Mouse (Mus musculus): ENCODE measurements at regions not wholly inside any gene's neighbourhood (a gene's known extent, or its start where the extent isn't known, plus 50 kb on each side); places are given as distances from the start of the nearest gene placed in this dataset.

GRCm38 (mm10) chr10:111101901-111102761 lies 62.4 kb upstream of the Osbpl8 start:
- 72% methylated on average over 18 of the region's 18 CpGs for WGBS
- no peak overlapping the region for H3K4me2 ChIP-seq (ENCODE audit: low read length)
- ATAC-seq (replicated peaks; ENCODE audit: low FRiP score, low TSS enrichment, low read depth) (no peak), DNase-seq (ENCODE audit: low spot score) (no peak)
- H3K27ac ChIP-seq (ENCODE audit: low read depth), result no peak overlapping the region
- H3K4me3 ChIP-seq (ENCODE audit: low read depth, low read length), result no peak overlapping the region
- H3K36me3 ChIP-seq (ENCODE audit: control insufficient read depth, insufficient read depth, low read length), result no peaks in the 10 kb centered on the region
- H3K4me1 ChIP-seq (replicated peaks; ENCODE audit: control insufficient read depth, insufficient read depth, low read length), result no peaks in the 10 kb centered on the region; the same call in 1 of the 2 replicates
- no peak overlapping the region for H3K9ac ChIP-seq (ENCODE audit: low read length)
- H3K27me3 ChIP-seq (replicated peaks; ENCODE audit: control insufficient read depth, insufficient read depth, low read length), result no peaks in the 10 kb centered on the region
- no peaks in the 10 kb centered on the region for H3K9me3 ChIP-seq (ENCODE audit: control insufficient read depth, low read length)

GRCm38 (mm10) chr10:111099812-111100464 lies 64.6 kb upstream of the Osbpl8 start:
- no peak overlapping the region for H3K27ac ChIP-seq (ENCODE audit: low read depth)
- WGBS, result 38% methylated on average over 7 of the region's 7 CpGs
- ATAC-seq (replicated peaks; ENCODE audit: low FRiP score, low TSS enrichment, low read depth) (0 out of 2 replicates have a peak, but pooled peaks have one; percentile 44), DNase-seq (ENCODE audit: low spot score) (peak; percentile 73)
- no peak overlapping the region for H3K9ac ChIP-seq (ENCODE audit: low read length)
- H3K27me3 ChIP-seq (replicated peaks; ENCODE audit: control insufficient read depth, insufficient read depth, low read length), result no peaks in the 10 kb centered on the region
- no peak overlapping the region for H3K4me3 ChIP-seq (ENCODE audit: low read depth, low read length)
- H3K36me3 ChIP-seq (ENCODE audit: control insufficient read depth, insufficient read depth, low read length), result no peaks in the 10 kb centered on the region
- H3K4me1 ChIP-seq (replicated peaks; ENCODE audit: control insufficient read depth, insufficient read depth, low read length), result no peaks in the 10 kb centered on the region; the same call in 1 of the 2 replicates
- no peak overlapping the region for H3K4me2 ChIP-seq (ENCODE audit: low read length)
- no peaks in the 10 kb centered on the region for H3K9me3 ChIP-seq (ENCODE audit: control insufficient read depth, low read length)

GRCm38 (mm10) chr10:111099059-111099811 lies 65.3 kb upstream of the Osbpl8 start:
- ATAC-seq (replicated peaks; ENCODE audit: low FRiP score, low TSS enrichment, low read depth), result no peak
- Histone ChIP-seq H3K36me3 (ENCODE audit: control insufficient read depth, insufficient read depth, low read length) (no peaks in the 10 kb centered on the region), H3K9me3 (ENCODE audit: control insufficient read depth, low read length) (no peaks in the 10 kb centered on the region), H3K4me2 (ENCODE audit: low read length) (no peak overlapping the region), H3K27ac (ENCODE audit: low read depth) (no peak overlapping the region), H3K27me3 (replicated peaks; ENCODE audit: control insufficient read depth, insufficient read depth, low read length) (no peaks in the 10 kb centered on the region), H3K9ac (ENCODE audit: low read length) (no peak overlapping the region), H3K4me1 (replicated peaks; ENCODE audit: control insufficient read depth, insufficient read depth, low read length) (no peaks in the 10 kb centered on the region; the same call in 1 of the 2 replicates), H3K4me3 (ENCODE audit: low read depth, low read length) (no peak overlapping the region)
- no peak for DNase-seq (ENCODE audit: low spot score)
- 82% methylated on average over 5 of the region's 5 CpGs for WGBS

GRCm38 (mm10) chr10:111097245-111097644 lies 67.3 kb upstream of the Osbpl8 start:
- DNase-seq (ENCODE audit: low spot score) (no peak), ATAC-seq (replicated peaks; ENCODE audit: low FRiP score, low TSS enrichment, low read depth) (no peak)
- Histone ChIP-seq H3K4me3 (ENCODE audit: low read depth, low read length) (no peak overlapping the region), H3K36me3 (ENCODE audit: control insufficient read depth, insufficient read depth, low read length) (no peaks in the 10 kb centered on the region), H3K27me3 (replicated peaks; ENCODE audit: control insufficient read depth, insufficient read depth, low read length) (no peaks in the 10 kb centered on the region), H3K4me1 (replicated peaks; ENCODE audit: control insufficient read depth, insufficient read depth, low read length) (no peaks in the 10 kb centered on the region; the same call in 1 of the 2 replicates), H3K4me2 (ENCODE audit: low read length) (no peak overlapping the region), H3K9me3 (ENCODE audit: control insufficient read depth, low read length) (no peaks in the 10 kb centered on the region), H3K27ac (ENCODE audit: low read depth) (no peak overlapping the region), H3K9ac (ENCODE audit: low read length) (no peak overlapping the region)
- 86% methylated on average over 5 of the region's 5 CpGs for WGBS

GRCm38 (mm10) chr10:111096811-111097210 lies 67.7 kb upstream of the Osbpl8 start:
- WGBS, result 81% methylated on average over 6 of the region's 6 CpGs
- no peaks in the 10 kb centered on the region for H3K27me3 ChIP-seq (replicated peaks; ENCODE audit: control insufficient read depth, insufficient read depth, low read length)

GRCm38 (mm10) chr10:111094405-111094804 lies 70.1 kb upstream of the Osbpl8 start:
- Histone ChIP-seq H3K9me3 (ENCODE audit: control insufficient read depth, low read length) (no peaks in the 10 kb centered on the region), H3K27me3 (replicated peaks; ENCODE audit: control insufficient read depth, insufficient read depth, low read length) (no peaks in the 10 kb centered on the region), H3K27ac (ENCODE audit: low read depth) (no peak overlapping the region), H3K9ac (ENCODE audit: low read length) (no peak overlapping the region), H3K4me3 (ENCODE audit: low read depth, low read length) (no peak overlapping the region), H3K4me2 (ENCODE audit: low read length) (no peak overlapping the region), H3K4me1 (replicated peaks; ENCODE audit: control insufficient read depth, insufficient read depth, low read length) (no peaks in the 10 kb centered on the region), H3K36me3 (ENCODE audit: control insufficient read depth, insufficient read depth, low read length) (no peaks in the 10 kb centered on the region)
- WGBS, result 43% methylated on average over 9 of the region's 9 CpGs
- no peak for DNase-seq (ENCODE audit: low spot score)
- no peak for ATAC-seq (replicated peaks; ENCODE audit: low FRiP score, low TSS enrichment, low read depth)

More at GRCm38 (mm10) chr10:111096811-111097210, 67.7 kb upstream of the Osbpl8 start:
- no peak overlapping the region for H3K9ac ChIP-seq (ENCODE audit: low read length)
- ATAC-seq (replicated peaks; ENCODE audit: low FRiP score, low TSS enrichment, low read depth), result no peak
- H3K36me3 ChIP-seq (ENCODE audit: control insufficient read depth, insufficient read depth, low read length), result no peaks in the 10 kb centered on the region
- H3K4me3 ChIP-seq (ENCODE audit: low read depth, low read length), result no peak overlapping the region
- no peak overlapping the region for H3K4me2 ChIP-seq (ENCODE audit: low read length)
- no peaks in the 10 kb centered on the region; the same call in 1 of the 2 replicates for H3K4me1 ChIP-seq (replicated peaks; ENCODE audit: control insufficient read depth, insufficient read depth, low read length)
- no peak overlapping the region for H3K27ac ChIP-seq (ENCODE audit: low read depth)
- no peak for DNase-seq (ENCODE audit: low spot score)
- no peaks in the 10 kb centered on the region for H3K9me3 ChIP-seq (ENCODE audit: control insufficient read depth, low read length)

- H3K9ac ChIP-seq (ENCODE audit: low read length), result no peak overlapping the region
- no peaks in the 10 kb centered on the region for H3K36me3 ChIP-seq (ENCODE audit: control insufficient read depth, insufficient read depth, low read length)
- no peaks in the 10 kb centered on the region for H3K9me3 ChIP-seq (ENCODE audit: control insufficient read depth, low read length)
- H3K4me1 ChIP-seq (replicated peaks; ENCODE audit: control insufficient read depth, insufficient read depth, low read length), result no peaks in the 10 kb centered on the region
- no peak overlapping the region for H3K27ac ChIP-seq (ENCODE audit: low read depth)
- 69% methylated on average over 5 of the region's 5 CpGs for WGBS
- H3K4me2 ChIP-seq (ENCODE audit: low read length), result no peak overlapping the region
- ATAC-seq (replicated peaks; ENCODE audit: low FRiP score, low TSS enrichment, low read depth), result no peak
- no peak for DNase-seq (ENCODE audit: low spot score)
- no peak overlapping the region for H3K4me3 ChIP-seq (ENCODE audit: low read depth, low read length)
- no peaks in the 10 kb centered on the region for H3K27me3 ChIP-seq (replicated peaks; ENCODE audit: control insufficient read depth, insufficient read depth, low read length)
Measured at GRCm38 (mm10) chr10:111089382-111089781, 75.2 kb upstream of the Osbpl8 start.

GRCm38 (mm10) chr10:111085561-111085960 lies 75.6 kb upstream of the Zdhhc17 start:
- ATAC-seq (replicated peaks; ENCODE audit: low FRiP score, low TSS enrichment, low read depth) (peak; percentile 50), DNase-seq (ENCODE audit: low spot score) (no peak)
- Histone ChIP-seq H3K4me2 (ENCODE audit: low read length) (no peak overlapping the region), H3K27ac (ENCODE audit: low read depth) (no peak overlapping the region), H3K4me3 (ENCODE audit: low read depth, low read length) (no peak overlapping the region), H3K9ac (ENCODE audit: low read length) (no peak overlapping the region), H3K9me3 (ENCODE audit: control insufficient read depth, low read length) (no peaks in the 10 kb centered on the region), H3K4me1 (replicated peaks; ENCODE audit: control insufficient read depth, insufficient read depth, low read length) (no peaks in the 10 kb centered on the region), H3K36me3 (ENCODE audit: control insufficient read depth, insufficient read depth, low read length) (no peaks in the 10 kb centered on the region), H3K27me3 (replicated peaks; ENCODE audit: control insufficient read depth, insufficient read depth, low read length) (no peaks in the 10 kb centered on the region)
- WGBS, result 64% methylated on average over 8 of the region's 8 CpGs

All from intestine, embryonic 14.5 days (tissue).